Comparison of ENCODE assay signal across 9 mouse cellular contexts in genomic region chr17:4109263-4109662, GRCm38 (mm10).
DNase-seq lines count a peak whose midpoint lies in the region; TF ChIP-seq lines count a peak whose summit lies in the region.
"Had no signal": no experiment of that assay in that cellular context is flagged by ENCODE, and none has a peak within 500 bp of the region (broad histone marks: within the 10 kb centered on the region; RNA-seq: fewer than 3 reads in every experiment).

No protein-coding gene starts in this region.

- DNase-seq in heart, postnatal 4 days = peak; percentile 45
- DNase-seq in heart, postnatal 25 days (ENCODE audit: low spot score) = no peak
- peak; percentile 29 to 41 for DNase-seq in right cerebral cortex, postnatal 10 days (ENCODE audit: low spot score in 2 of 2)
- no peak for DNase-seq in right cerebral cortex, postnatal 36 days (ENCODE audit: low spot score in 2 of 2)
- DNase-seq in lung, postnatal 14 days = peak; percentile 13
- no peak for DNase-seq in urinary bladder, postnatal 36 days (ENCODE audit: low spot score in 2 of 2)
- DNase-seq in heart, adult 8-10 months (ENCODE audit: low spot score) = no peak

- H3K4me3 ChIP-seq in bone marrow macrophage, adult 2 months (ENCODE audit: insufficient read depth, low read length) = no peak overlapping the region
- H3K4me3 ChIP-seq: neural tube, embryonic 12.5 days had no signal

- H3K4me1 ChIP-seq in bone marrow macrophage, adult 2 months (ENCODE audit: control insufficient read depth, insufficient read depth, low read length) = no peaks in the 10 kb centered on the region
- H3K4me1 ChIP-seq: neural tube, embryonic 12.5 days had no signal

- TF ChIP-seq CTCF in bone marrow macrophage, adult 2 months (IDR thresholded peaks at IDR 0.05; ENCODE audit: low read depth, low read length) = peak; percentile 48; the same call in 1 of the 2 replicates

- no peak for TF ChIP-seq POLR2A in bone marrow macrophage, adult 2 months (IDR thresholded peaks at IDR 0.05; ENCODE audit: borderline replicate concordance, low read depth, low read length)

- H3K27ac ChIP-seq in bone marrow macrophage, adult 2 months (ENCODE audit: insufficient read depth, low read depth, low read length) = no peak overlapping the region
- H3K27ac ChIP-seq: neural tube, embryonic 12.5 days had no signal

- intact Hi-C loops in heart, postnatal 25 days (cut with DNase I) = no loop called here

Comparison
In these comparisons a context has a peak if more than half of its experiments do, and no peak if none do; other contexts are left out.
1. DNase-seq: peak in heart, postnatal 4 days (single experiment), right cerebral cortex, postnatal 10 days (2 of 2) and lung, postnatal 14 days (single experiment); none in heart, postnatal 25 days (single experiment), right cerebral cortex, postnatal 36 days (0 of 2), urinary bladder, postnatal 36 days (0 of 2) and heart, adult 8-10 months (single experiment).